Mouse (Mus musculus) brain, adult 2 months (tissue): Measurements from ENCODE around the gene Dnajb8.

Experiments used
- DNase-seq: peaks from one replicate; pipeline ENCODE4 v3.0.0; 2011; ENCODE audit warnings: low read depth, low spot score

Gene Dnajb8

GRCm38 (mm10) chr6:88221968-88222367 lies at the start of gene Dnajb8:
Gene Dnajb8, plus strand, starts transcription at chr6:88222268.
- no peak for DNase-seq

- DNase-seq = no peak
Measured at GRCm38 (mm10) chr6:88174191-88174590, 47.9 kb upstream of the Dnajb8 start.

GRCm38 (mm10) chr6:88174676-88175075 lies 47.4 kb upstream of the Dnajb8 start:
- no peak for DNase-seq

GRCm38 (mm10) chr6:88184671-88185070 lies 37.4 kb upstream of the Dnajb8 start:
- DNase-seq = no peak

- DNase-seq = peak; percentile 83
Measured at GRCm38 (mm10) chr6:88188148-88188547, 33.9 kb upstream of the Dnajb8 start.

GRCm38 (mm10) chr6:88189312-88190042 lies 32.6 kb upstream of the Dnajb8 start:
- peak; percentile 73 for DNase-seq

GRCm38 (mm10) chr6:88190043-88190309 lies 32.1 kb upstream of the Dnajb8 start:
- no peak for DNase-seq

- DNase-seq = no peak
Measured at GRCm38 (mm10) chr6:88190310-88191023, 31.6 kb upstream of the Dnajb8 start.

GRCm38 (mm10) chr6:88191024-88191365 lies 31.1 kb upstream of the Dnajb8 start:
- DNase-seq = no peak

- no peak for DNase-seq
Measured at GRCm38 (mm10) chr6:88191411-88192070, 30.5 kb upstream of the Dnajb8 start.

GRCm38 (mm10) chr6:88192756-88193155 lies 29.3 kb upstream of the Dnajb8 start:
- no peak for DNase-seq

GRCm38 (mm10) chr6:88193433-88194052 lies 28.5 kb upstream of the Dnajb8 start, which contains the start of gene Gata2:
Gene Gata2, plus strand, starts transcription at chr6:88193891.
- DNase-seq = no peak

GRCm38 (mm10) chr6:88194053-88194977 lies 27.8 kb upstream of the Dnajb8 start:
- no peak for DNase-seq

GRCm38 (mm10) chr6:88194978-88195325 lies 27.1 kb upstream of the Dnajb8 start:
- DNase-seq = no peak

- no peak for DNase-seq
Measured at GRCm38 (mm10) chr6:88196054-88196732, 25.9 kb upstream of the Dnajb8 start.

- DNase-seq = no peak
Measured at GRCm38 (mm10) chr6:88196733-88197312, 25.2 kb upstream of the Dnajb8 start.

GRCm38 (mm10) chr6:88197313-88198069 lies 24.6 kb upstream of the Dnajb8 start:
- DNase-seq = no peak

- DNase-seq = no peak
Measured at GRCm38 (mm10) chr6:88198070-88198940, 23.8 kb upstream of the Dnajb8 start.
